Comparison of ENCODE assay signal across 7 mouse cellular contexts in the genomic region with DNA sequence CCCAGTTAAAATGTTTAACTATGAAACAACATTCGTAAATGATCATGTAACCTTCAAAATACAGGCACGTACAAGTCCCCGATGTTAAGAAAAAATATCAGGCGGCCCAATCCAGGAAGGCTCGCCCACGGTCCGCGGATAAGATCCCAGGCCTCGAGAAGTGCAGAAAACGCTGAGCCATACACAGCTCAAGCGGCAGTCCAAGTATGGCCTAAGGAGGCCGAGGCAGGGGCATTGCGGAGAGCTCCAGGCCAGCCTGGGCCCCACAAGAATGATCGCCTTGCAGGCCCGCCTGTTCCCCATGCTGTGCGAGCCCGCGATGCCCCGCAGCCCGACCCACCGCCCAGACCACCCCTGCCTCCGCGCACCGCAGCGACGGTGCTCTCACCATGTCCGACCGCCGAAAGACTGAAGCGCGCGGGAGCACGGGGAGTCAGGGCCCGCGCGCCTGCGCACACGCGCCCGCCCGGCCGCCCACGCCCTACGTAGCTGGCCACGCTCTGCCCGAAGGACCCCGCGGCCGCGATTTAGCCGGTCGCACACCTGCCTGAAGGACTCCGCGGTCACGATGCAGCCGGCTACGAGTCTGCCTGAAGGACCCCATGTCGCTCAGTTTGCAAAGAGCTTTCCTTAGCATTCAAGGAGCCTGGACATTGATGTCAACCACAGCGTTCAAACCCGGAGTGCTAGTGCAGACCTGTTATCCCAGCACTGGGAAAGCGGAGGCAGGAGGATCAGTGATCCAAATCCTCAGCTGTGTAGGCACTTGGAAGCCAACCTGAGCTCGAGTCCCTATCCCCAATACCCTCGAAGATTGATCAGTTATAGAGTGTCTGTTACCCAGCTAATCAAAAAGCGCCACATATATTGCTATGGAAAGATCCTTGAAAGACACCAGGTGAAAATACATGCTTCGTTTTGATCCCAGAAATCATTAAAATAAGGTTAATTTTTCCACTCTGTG. TPM values are rescaled to one million over a fixed set of nuclear protein-coding genes. Genes with fewer than 3 reads are reported as not detected.
DNase-seq lines count a peak whose midpoint lies in the region; ATAC-seq lines count a peak whose summit lies in the region.

Gene Rabggtb (minus strand): TSS at position 464 of the 964 bp plus-strand sequence.

- H3K9me3 ChIP-seq in embryonic facial prominence, embryonic 11.5 days (replicated peaks; ENCODE audit: control insufficient read depth, low read length): no peaks in the 10 kb centered on the region
- no peaks in the 10 kb centered on the region for H3K9me3 ChIP-seq in limb, embryonic 11.5 days (ENCODE audit: control insufficient read depth, low read length)
- H3K9me3 ChIP-seq in midbrain, embryonic 14.5 days (ENCODE audit: control insufficient read depth, low read length): no peaks in the 10 kb centered on the region

- peaks cover 15% of the 10 kb centered on the region for H3K36me3 ChIP-seq in embryonic facial prominence, embryonic 11.5 days (replicated peaks; ENCODE audit: control insufficient read depth, insufficient read depth, low read depth, low read length)
- peaks cover 27% of the 10 kb centered on the region for H3K36me3 ChIP-seq in limb, embryonic 11.5 days (ENCODE audit: control insufficient read depth, insufficient read depth, low read length)
- H3K36me3 ChIP-seq in midbrain, embryonic 14.5 days (ENCODE audit: control insufficient read depth, insufficient read depth, low read length): peaks cover 33% of the 10 kb centered on the region

- peak; percentile 97 for DNase-seq in adrenal gland, postnatal 14 days
- peak; percentile 96 for DNase-seq in embryonic facial prominence, embryonic 11.5 days (ENCODE audit: low spot score)
- peak; percentile 100 for DNase-seq in heart, adult 11 months
- DNase-seq in kidney, adult 18-20 months: peak; percentile 95
- DNase-seq in limb, embryonic 11.5 days (ENCODE audit: low spot score): peak; percentile 98
- DNase-seq in midbrain, embryonic 14.5 days: peak; percentile 98
- DNase-seq in spleen, adult 18-20 months: peak; percentile 90 to 95

- peak within 1 kb of the TSS; percentile 94 for H3K4me3 ChIP-seq in embryonic facial prominence, embryonic 11.5 days (ENCODE audit: low read depth, low read length)
- H3K4me3 ChIP-seq in limb, embryonic 11.5 days (ENCODE audit: low read depth, low read length): peak within 1 kb of the TSS; percentile 90
- H3K4me3 ChIP-seq in midbrain, embryonic 14.5 days (replicated peaks; ENCODE audit: low read depth, low read length): peak within 1 kb of the TSS; percentile 86

- under 1% methylated on average over 61 of the region's 65 CpGs for WGBS in embryonic facial prominence, embryonic 11.5 days
- WGBS in limb, embryonic 11.5 days: under 1% methylated on average over 65 of the region's 65 CpGs
- WGBS in midbrain, embryonic 14.5 days: under 1% methylated on average over 64 of the region's 65 CpGs

- peak; percentile 97 for ATAC-seq in embryonic facial prominence, embryonic 11.5 days (replicated peaks; ENCODE audit: insufficient number of reproducible peaks, low FRiP score, low TSS enrichment, low read depth)
- peak; percentile 96 for ATAC-seq in limb, embryonic 11.5 days (ENCODE audit: insufficient number of reproducible peaks, low FRiP score, low TSS enrichment, low read depth)
- ATAC-seq in midbrain, embryonic 14.5 days (ENCODE audit: low FRiP score, low TSS enrichment): peak; percentile 98

- no peaks in the 10 kb centered on the region for H3K27me3 ChIP-seq in embryonic facial prominence, embryonic 11.5 days (ENCODE audit: control insufficient read depth, insufficient read depth, low read length)
- H3K27me3 ChIP-seq in limb, embryonic 11.5 days (ENCODE audit: control insufficient read depth, insufficient read depth, low read length): no peaks in the 10 kb centered on the region
- no peaks in the 10 kb centered on the region for H3K27me3 ChIP-seq in midbrain, embryonic 14.5 days (ENCODE audit: control insufficient read depth, insufficient read depth, low read length)

- peak within 1 kb of the TSS; percentile 83 for H3K27ac ChIP-seq in embryonic facial prominence, embryonic 11.5 days (replicated peaks; ENCODE audit: low read depth, low read length)
- peak within 1 kb of the TSS; percentile 76 for H3K27ac ChIP-seq in limb, embryonic 11.5 days (replicated peaks; ENCODE audit: low read depth, low read length)
- peak within 1 kb of the TSS; percentile 93 for H3K27ac ChIP-seq in midbrain, embryonic 14.5 days (replicated peaks; ENCODE audit: low read depth, low read length)

- peak within 1 kb of the TSS; percentile 68 for H3K4me2 ChIP-seq in embryonic facial prominence, embryonic 11.5 days (ENCODE audit: low read depth, low read length)
- H3K4me2 ChIP-seq in limb, embryonic 11.5 days (ENCODE audit: low read depth, severe bottlenecking): peak within 1 kb of the TSS; percentile 68
- H3K4me2 ChIP-seq in midbrain, embryonic 14.5 days (ENCODE audit: low read length): peak within 1 kb of the TSS; percentile 93

- H3K4me1 ChIP-seq in embryonic facial prominence, embryonic 11.5 days (ENCODE audit: control insufficient read depth, insufficient read depth, low read length): no peaks in the 10 kb centered on the region
- peaks cover 11% of the 10 kb centered on the region for H3K4me1 ChIP-seq in limb, embryonic 11.5 days (ENCODE audit: control insufficient read depth, insufficient read depth, low read length)
- peaks cover 34% of the 10 kb centered on the region for H3K4me1 ChIP-seq in midbrain, embryonic 14.5 days (ENCODE audit: control insufficient read depth, insufficient read depth, low read length)

- H3K9ac ChIP-seq in embryonic facial prominence, embryonic 11.5 days (replicated peaks; ENCODE audit: low read length): peak within 1 kb of the TSS; percentile 98
- peak within 1 kb of the TSS; percentile 98 for H3K9ac ChIP-seq in limb, embryonic 11.5 days (ENCODE audit: low read length)
- H3K9ac ChIP-seq in midbrain, embryonic 14.5 days (replicated peaks; ENCODE audit: low read length): peak within 1 kb of the TSS; percentile 94

RNA-seq across cellular contexts. Expression of gene Rabggtb, which starts in this region (rescaled TPM):
- 99.2 and 102 TPM in 2 replicates for total RNA-seq in adrenal gland, postnatal 14 days (2021)
- 44.3 and 48.9 TPM in 2 replicates for polyA plus RNA-seq in embryonic facial prominence, embryonic 11.5 days (2014; fragmentation: Nextera tagmentation; extraction: Ambion mirVana)
- polyA plus RNA-seq in limb, embryonic 11.5 days (2014; fragmentation: Nextera tagmentation; extraction: Ambion mirVana): 41.8 and 49.5 TPM in 2 replicates
- polyA plus RNA-seq in midbrain, embryonic 14.5 days (2014; fragmentation: Nextera tagmentation; extraction: Ambion mirVana): 52.3 and 54.1 TPM in 2 replicates

Comparison
In these comparisons a context has a peak if more than half of its experiments do, and no peak if none do; other contexts are left out.
1. Peak in every context shown above with its lines: DNase-seq, ATAC-seq, H3K4me3 ChIP-seq and H3K27ac ChIP-seq.